Mouse (Mus musculus): Measurements from ENCODE around the gene Gm10428. TPM values are rescaled to one million over a fixed set of nuclear protein-coding genes. Genes with fewer than 3 reads are reported as not detected.

Gene Gm10428
- polyA plus RNA-seq (2017; shearing (Covaris generic)), result not detected

DNA sequence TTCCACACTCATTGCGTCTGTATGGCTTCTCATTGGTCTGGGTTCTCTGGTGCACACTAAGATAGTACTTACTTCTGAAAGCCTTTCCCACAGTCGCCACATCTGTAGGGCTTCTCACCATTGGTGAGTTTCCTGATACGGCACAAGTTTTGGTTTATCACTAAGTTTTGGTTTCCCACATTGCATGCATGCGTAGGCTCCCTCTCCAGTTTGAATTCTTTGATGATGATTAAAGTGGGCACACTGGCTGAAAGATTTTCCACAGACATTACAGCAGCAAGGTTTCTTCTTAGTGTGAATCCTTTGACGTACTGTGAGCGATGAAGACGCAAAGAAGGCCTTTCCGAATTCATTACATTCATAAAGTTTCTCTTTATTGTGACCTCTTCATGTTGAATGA lies at the start of gene Gm10428:
Gene Gm10428, plus strand, starts transcription at position 321 of the 400 bp plus-strand sequence.
- ATAC-seq, result no peak

DNA sequence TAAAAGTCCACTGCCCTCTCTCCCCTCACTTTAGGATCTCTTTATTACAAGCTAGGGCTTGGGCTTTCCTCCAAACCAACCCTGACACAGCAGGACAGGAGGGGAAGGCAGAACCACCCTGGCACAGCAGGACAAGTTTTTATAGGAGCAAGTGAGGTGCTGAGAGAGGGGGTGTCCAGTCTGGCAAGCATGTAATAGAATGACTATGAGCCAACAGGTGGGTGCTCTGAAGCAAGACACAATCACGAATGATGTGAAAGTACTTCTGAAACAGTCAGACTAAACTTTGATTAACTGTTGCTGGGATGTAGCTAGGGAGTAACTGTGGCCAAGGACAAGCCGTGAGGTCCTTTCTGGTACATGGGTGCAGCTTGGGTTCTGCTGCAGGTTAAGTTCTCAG lies 46.8 kb upstream of the Gm10428 start:
- ATAC-seq, result no peak

DNA sequence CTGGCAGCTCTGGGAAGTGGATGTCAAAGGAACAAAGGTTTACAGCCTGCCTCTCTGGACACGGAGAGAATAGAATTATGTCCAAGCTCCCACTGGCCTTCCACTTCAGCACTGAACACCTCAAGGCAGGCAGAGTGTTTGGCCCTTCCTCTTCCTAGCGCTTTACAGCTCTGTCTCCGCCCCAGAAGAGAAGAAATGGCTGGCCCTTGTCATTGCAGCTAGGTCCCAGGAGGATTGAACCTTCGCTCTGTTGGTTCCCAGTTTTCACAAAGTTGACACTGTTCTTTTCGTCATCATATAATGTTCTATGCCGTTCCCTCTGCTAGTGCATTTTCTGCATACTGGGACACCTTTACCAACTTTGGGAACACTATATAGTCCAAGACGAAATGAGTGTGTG lies 44.6 kb upstream of the Gm10428 start:
- ATAC-seq, result no peak

DNA sequence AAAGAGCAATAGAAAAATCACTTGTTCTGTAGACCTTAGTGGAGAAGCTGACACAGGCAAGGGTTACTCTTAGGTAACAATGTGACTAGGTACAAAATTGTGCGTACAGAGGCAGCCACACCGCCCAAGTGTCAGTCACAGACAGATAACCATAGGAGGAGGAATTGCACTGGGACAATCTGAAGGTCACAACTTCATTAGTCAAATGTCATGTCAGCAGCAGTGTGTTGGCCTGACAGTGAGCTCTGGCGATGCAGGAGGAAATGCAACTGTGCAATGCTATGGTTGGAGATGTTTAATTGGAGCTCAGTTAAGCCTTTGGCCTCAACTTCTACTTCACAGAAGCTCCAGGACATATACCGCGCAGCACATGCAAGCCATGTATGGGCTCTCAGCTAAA lies 42.2 kb upstream of the Gm10428 start:
- no peak for ATAC-seq

DNA sequence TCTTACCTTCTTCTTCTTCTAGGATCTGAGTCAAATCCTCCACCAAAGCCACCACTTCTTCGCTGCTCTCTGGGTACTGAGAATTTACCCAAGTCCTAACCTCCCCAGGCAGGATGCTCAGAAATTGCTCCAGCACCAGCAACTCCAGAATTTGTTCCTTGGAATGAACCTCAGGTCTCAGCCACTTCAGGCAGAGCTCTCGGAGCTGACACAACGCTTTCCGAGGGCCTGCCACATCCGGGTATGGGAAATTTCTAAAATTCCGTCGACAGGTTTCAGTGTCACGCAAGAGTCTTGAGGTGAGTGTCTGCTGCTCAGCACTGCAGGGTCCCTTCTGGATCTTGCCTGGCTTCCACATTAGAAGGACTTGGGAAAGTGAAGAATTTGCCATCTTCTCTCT lies 24.6 kb upstream of the Gm10428 start:
- ATAC-seq, result no peak

DNA sequence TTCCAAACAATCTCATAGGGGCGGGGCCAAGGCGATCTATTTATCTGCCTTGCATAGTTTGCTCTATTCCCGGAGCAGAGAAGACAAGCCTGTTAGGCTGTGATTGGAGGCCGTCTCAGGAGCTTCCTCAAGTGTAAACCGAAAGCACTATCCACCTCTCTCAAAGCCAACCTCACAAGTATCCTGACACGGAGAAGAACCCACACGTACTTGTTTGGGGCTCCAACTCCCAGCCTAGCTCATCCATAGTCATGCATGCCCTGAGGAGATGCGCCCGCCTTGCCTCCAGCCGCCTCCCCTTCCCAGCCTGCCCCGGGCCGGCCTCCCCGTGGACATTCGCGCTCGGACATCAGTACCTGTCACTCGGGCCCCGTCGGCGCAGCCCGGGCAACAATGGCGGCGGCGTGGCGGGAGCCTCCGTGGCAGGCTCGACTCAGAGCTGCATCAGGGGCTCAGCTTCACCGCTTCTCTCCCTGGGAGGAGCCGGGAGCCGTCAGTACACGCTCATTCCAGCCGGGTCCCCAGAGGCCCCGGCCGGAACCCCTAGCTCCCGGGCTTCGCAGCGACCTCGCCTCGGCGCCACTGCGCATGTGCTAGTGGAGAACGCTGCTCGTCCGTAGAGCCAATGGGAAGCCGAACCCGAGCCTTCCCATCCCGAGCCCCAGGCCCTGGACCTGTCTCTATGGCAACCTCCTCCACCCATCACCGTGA lies 21.4 kb upstream of the Gm10428 start, which contains the start of gene Zfp287:
Gene Zfp287, minus strand, starts transcription at position 595 of the 711 bp plus-strand sequence.
- ATAC-seq, result peak; percentile 94

DNA sequence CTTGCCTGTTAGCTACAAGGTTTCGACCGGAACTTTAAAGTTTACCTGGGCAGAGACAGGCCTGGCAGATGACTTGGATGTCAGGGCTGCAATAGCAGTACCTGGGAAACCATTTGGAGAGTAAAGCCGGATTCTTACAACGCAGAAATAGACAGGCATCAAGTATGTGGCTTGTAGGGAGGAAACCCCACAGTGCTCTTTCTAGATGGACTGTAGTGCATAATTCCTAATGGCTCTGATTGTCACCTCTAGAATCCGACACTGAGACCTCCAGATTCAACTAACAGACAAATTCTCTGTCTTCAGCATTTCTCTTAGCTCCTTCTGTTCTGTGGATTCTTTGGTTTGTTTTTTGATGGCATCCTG lies 20.9 kb upstream of the Gm10428 start:
- ATAC-seq, result no peak

DNA sequence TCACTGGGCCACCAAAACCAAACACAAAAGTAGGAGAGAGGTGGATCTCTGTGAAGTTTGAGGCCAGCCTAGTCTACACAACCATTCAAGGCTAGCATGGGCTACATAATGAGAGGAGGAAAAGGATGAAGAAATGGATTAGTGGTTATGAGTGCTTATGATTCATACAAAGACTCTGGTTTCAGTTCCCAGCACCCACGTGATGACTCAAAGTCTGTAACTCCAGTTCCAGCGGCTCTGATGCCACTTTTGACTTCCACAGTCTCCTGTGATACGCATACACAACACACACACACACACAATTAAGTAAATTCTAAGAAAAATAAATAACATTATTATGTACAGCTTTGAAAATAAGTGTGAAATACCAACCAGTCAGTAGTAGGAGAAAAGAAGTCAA lies 20.2 kb upstream of the Gm10428 start:
- ATAC-seq, result no peak

DNA sequence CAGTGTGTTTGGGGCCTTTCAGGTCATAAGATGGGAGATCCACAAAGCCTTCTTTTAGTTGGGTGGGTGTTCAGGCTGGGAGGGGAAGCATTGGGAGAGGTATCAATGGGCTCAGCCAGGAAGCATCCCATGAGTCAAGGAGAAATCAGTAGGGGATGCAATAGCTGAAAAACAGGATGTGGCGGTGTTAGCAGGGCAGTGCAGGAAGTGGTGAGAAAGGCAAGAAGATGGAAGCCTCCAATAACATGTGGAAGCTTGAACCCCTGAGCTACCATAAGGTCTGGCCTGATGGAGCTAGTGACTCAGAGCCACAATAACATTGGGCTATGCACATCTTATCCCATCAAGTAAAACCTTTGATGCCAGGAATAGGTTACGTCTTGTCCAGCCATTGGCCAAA lies 11.7 kb upstream of the Gm10428 start:
- peak; percentile 72 for ATAC-seq

DNA sequence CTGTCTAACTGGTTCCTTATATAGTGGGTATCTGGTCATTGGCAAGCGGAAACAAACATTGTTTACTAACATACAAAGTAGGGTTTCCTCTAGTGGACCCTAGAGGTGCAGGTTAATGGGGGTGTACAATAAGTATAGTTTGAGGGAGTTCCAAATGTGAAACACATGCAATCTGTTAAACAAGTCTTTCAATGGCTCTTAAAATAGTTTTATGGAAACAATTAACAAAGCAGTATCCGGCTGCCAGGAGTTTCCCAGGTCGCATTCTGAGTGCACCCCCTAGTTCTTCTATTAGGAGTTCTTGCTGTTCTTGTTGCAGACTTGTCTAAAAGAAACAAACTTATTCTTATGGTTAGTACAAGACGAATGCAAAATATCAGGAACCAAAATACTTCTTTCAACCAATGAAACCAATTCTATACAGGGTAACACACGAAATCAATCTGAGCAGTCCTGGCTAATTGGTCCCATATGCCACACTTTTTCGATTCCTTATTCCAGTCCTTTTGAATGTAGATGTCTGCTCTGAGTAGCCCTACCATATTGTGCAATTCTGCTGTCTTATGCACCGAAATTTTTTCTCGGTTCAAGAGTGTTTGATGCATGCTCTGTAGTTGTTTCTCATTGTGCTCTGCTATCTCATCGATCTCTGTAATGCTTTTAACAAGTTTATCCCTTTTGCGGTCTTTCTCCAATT lies 10.5 kb upstream of the Gm10428 start:
- no peak for ATAC-seq

DNA sequence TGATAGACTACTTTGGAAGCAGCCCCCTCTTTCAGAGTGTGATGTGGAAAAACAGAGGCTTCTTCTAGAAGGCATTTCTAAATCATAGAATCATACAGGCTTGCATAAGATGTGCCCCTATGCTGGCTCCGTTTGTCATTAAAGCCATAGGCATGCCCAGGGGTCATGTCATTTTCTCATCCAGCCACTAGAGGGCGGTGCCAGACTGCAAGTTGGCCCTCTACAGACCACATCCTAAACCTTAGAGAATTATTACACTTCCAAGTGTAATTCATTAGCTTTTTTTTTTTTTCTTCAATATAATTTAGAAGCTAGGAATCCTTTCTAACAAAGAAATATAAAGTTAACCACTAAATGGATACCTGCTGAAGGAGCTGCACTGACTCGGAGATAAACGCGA lies 8.8 kb upstream of the Gm10428 start:
- ATAC-seq, result peak; percentile 80

DNA sequence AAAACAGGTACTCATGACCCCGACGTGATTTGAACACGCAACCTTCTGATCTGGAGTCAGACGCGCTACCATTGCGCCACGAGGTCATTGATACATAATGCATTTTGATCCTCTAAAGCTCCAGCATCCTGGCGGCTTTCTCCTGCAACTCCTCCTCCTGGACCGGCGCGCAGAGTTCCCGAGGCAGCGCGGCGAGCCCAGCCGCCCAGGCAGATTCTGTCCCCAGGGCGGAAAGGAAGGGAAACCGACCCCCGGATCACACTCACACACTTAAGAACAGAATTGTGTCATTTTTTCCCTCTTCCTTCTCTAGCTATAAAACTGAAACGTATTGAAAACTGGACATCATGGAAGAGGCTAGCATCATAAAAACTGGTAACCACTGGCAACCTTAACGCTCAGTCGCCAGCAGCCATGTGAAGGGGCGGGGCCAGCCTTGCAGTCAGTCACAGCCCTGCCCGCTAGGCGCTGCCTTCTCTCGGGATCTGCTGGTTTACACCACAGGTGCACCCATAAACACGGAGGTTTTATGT lies 6.8 kb upstream of the Gm10428 start:
- ATAC-seq, result peak; percentile 48

DNA sequence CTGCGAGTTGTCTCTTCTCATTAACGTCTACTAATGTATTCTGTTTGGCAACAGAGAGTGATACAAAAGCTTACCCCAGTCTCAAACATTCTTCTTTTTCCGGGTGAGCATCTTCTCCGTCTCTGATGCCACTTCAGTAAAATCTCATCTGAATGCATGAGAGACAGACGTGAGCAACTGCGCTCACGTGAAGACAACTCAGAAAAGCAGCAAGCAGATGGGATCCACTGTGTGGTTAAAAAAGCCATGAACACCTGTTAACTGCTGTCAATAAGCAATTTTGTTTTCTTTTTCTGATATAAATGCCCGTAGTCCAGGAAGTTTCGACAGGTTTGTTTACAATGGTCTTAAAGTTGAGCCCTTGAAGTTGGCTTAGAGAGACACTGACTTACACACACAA lies 5.7 kb upstream of the Gm10428 start:
- ATAC-seq, result no peak

DNA sequence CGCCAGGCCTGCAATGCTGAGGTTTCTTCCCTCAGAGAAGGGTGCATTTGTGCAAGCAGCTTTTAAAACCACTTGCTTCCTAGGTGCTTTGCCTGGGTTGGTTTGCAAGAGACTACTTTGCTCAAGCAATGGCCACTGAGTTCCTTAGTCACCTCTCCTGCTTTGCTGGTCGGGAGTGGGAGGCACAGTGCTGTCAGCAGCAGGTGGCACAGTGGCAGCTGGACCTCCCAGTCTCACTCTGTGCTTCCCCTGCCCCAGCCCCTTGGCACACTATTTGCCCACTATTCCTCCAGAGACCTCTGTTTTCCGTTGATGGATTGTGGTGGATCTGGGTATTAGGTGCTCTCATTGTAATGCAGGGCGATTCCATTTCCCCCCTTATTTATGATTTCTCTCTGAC lies 4.8 kb upstream of the Gm10428 start:
- ATAC-seq, result no peak

DNA sequence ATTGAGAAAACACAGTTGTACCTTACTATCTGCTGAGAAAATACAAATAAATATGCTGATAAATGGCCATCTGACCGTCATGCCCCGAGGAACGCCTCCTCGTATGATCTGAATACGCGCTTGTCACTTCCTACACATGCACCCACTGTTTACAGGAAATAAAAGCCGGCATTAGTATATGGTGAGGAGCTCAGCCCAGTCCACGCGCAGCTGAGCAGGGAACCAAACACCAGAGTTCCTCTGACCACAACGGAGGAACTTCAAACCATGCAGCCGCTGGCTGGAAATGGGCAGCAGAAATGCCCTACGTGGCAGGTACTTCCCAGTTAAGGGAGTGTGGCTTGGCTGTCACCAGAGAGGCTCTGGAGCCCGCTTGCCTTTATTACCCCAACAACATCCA lies 3.5 kb upstream of the Gm10428 start:
- peak; percentile 57 for ATAC-seq

DNA sequence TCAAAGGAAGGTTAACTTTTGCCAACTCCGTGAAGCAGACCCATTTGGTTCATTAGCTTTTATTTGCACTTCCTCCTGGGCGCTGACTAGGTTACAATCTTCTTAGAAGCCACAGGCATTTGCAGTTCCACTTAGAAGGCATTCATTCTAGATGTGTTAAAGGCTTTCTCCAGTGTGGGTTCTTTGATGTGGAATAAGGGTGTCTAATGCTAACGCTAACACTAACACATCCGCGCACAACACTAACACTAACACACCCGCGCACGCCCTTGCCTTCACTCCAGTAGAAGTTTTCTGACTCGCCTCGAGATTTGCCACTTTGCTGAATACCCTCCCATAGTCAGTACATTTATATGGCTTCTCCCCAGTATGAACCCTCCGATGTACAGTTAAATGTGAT lies 709 bp upstream of the Gm10428 start:
- ATAC-seq, result no peak

DNA sequence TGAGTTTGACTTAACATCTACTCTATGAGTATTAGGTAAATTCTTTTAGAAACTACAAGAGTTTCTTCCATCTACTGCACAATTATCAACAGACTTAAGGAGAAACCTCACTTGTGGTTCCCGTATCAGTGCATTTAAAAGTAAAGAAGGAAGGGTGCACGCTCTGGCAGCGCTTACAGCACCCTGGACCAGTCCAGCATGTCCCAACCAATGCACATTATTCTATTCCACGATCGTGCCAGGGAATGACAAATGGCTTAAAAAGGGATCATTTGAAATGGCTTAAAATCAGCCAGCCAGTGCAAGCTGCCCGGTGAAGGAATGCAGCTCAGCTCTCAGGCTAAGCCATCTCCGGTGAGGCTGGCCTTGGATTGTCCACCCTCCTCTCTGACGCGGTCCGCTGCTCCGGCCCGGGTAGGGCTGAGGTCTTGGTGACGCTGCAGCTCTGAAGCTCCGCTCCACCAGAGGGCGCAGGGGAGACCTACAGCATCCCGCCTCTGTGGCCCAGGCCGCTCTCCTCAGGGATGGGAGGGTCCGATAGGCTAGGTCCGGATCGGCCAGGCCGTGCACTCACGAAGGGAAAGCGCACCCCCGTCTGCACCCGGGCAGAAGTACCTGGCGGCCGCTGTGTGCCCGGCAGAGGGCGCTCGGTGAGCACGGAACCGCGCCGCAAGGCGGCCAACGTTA lies 3.7 kb downstream of the Gm10428 start:
- ATAC-seq, result peak; percentile 79

DNA sequence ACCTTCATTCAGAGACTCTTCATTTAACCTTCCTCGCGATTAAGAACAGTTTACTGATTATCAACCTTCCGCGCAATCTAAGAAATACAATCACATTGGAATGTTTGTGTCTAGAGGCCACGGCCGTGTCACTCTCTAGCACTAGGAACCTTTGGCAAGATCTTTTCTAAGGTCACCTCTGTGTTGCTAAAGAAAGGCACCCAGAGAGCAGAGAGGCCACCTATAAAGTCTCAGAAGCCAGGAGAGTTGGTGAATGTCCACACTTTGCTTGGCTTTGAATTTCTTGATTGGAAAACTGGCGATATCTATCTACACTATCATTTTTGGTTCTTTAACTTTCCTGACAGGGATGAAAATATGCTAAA lies 4.2 kb downstream of the Gm10428 start:
- ATAC-seq, result no peak

DNA sequence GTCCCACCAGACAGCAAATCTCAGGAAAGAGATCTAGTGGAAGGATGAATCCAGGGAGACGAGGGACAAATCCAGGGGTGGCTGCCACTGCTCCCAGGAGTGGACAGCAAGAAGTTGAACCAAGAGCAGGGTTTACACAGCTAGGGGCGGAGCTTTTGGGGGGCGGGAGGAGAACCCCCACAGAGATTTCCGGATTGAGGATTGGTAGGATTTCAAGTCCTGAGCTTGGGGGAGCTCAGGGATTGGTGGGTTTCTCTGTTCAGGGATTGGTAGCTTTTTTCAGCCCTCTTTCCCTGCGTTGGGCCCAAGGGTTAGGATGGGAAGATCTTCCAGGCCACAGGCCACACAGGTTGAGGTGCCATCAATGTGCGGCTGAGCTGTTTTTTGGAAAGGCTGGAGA lies 5.0 kb downstream of the Gm10428 start:
- no peak for ATAC-seq

DNA sequence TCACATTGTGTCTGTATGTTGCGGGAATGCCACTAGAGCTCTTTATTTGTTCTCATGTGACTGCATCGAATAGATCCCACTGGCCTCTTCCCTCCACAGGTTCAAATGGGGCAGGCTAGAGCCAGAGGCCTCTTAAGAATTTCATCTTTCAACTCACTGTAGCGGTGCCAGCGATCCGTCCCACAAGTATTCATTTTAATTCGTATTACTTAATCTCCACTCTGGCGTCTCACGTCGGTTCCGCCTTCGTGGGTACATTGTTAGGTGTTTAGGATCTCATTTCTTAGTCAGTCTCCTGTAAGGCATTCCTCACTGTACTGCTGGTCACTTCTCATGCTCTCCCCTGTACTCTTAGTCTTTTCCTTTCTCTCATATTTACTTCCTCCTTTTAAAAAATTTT lies 5.6 kb downstream of the Gm10428 start:
- ATAC-seq, result no peak

DNA sequence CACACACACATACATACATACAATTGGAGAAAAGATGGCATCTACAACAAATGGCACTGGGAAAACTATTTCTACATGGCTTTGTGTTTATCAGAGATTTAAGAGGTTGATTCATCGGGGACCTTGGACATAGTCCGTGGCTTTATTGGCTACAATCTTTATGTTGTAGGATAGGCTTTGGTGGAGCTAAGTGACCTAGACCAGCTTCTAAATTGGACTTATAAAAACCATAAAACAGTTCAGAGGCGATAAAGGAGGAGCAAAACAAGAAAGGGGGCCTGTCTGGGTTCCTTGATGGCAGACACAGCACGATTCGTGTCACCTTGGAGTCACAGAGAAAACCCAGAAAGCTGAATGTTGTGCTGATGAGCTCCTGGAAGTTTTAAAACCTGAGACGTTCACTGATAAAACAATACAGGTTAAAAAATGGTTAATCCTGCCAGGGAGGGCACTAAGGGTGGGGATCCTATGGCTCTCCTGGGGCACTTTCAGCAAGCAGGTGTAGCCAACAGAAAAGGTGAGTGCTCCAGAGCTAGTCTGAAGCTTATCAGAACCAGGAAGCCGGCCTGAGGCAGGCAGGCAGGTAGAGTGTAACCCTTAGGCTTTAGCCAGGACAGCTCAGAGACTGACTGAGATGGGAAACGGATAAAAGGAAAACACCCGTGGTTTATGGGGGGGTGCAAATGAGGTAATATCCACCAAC lies 8.0 kb downstream of the Gm10428 start:
- no peak for ATAC-seq

DNA sequence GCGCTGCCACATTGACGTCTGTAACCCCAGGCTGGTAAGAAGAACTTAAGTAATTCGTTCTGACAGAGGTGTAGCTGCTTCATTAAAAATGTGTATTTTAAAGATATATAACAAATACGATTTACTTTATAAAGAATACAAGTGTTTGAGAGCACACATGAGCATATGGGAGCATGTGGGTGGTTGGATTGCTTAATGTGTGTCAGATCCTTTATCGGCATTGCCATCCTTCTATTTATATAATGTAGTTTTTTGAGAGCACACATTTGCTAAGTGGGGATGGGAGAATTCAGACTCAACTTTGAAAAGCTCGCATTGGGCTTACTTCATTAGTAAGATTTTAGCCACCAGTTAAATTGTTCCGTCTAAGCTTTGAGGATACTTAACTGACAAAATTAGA lies 23.6 kb downstream of the Gm10428 start:
- no peak for ATAC-seq

Measured in CD4-positive, CD25-positive, alpha-beta regulatory T cell, adult 4 months (primary cell).